Mouse (Mus musculus) thymus, adult 2 months (tissue): ENCODE measurements around the gene Cpvl.

Experiments used
- CTCF ChIP-seq: fragments of 200-500 bp; IDR thresholded peaks from 2 replicates; pipeline ENCODE4 v1.5.1; 2012; ENCODE audit warnings: mild to moderate bottlenecking, control low read depth, low read length, moderate library complexity, borderline replicate concordance; ENCODE audit not compliant: control insufficient read depth, poor library complexity, insufficient read depth; ENCODE audit errors: extremely low read depth
- POLR2A ChIP-seq: fragments of 200-500 bp; IDR thresholded peaks from 2 replicates; pipeline ENCODE4 v1.6.1; 2012; ENCODE audit warnings: mild to moderate bottlenecking, low read length, control low read depth, moderate library complexity; ENCODE audit not compliant: control insufficient read depth, poor library complexity, insufficient read depth; ENCODE audit errors: extremely low read depth

DNA sequence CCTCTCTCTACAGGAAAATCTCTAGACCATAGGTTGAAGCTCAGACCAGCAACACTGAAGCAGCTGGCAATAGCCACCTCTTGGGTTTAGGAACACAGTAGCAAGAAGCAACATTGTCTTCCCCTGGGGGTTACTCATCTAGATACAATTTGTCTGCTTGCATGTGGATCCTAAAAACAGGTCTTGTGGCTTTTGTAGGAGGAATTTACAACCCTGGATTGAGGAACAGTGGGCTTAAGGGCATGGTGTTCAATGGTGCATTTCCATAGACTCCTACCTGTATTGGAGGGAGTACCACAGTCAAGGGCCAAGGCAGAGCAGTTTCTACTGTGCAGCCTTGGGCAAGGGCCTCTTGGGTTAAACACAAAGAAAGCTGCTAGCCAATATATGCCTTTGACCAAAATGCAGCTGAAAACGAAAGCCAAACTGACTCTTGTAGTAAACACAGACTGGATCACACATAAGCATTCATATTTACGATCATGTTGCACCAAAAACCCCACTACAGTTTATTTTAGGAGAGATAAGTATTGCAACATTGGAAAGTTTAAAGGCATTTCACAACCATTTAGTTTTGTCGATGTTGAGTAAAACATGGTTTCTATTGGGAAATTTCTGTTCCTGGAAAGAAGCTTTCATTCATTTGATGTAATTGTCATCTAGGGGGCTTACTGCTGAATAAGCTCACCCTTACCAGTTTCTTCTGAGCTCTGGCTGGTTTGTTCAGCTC is 17.9 kb upstream of the Cpvl start:
- TF ChIP-seq CTCF (no peak), POLR2A (no peak)
